Mouse (Mus musculus): ENCODE results near the gene Inpp5k.

- TF ChIP-seq POLR2A (IDR thresholded peaks at IDR 0.05; ENCODE audit: insufficient read length, low read depth) (no peak), TCF3 (IDR thresholded peaks at IDR 0.05; ENCODE audit: insufficient read length, low read depth) (no peak), USF1 (IDR thresholded peaks at IDR 0.05; ENCODE audit: low read depth) (no peak), POLR2AphosphoS2 (IDR thresholded peaks at IDR 0.05; ENCODE audit: insufficient read length, low read depth) (no peak), E2F4 (IDR thresholded peaks at IDR 0.05; ENCODE audit: insufficient read depth) (no peak), TCF12 (IDR thresholded peaks at IDR 0.05; ENCODE audit: insufficient read depth, poor library complexity, severe bottlenecking) (no peak), MAX (IDR thresholded peaks at IDR 0.05; ENCODE audit: low read depth) (no peak)
Measured at GRCm38 (mm10) chr11:75595816-75596215, 35.0 kb upstream of the Inpp5k start.
